Mouse (Mus musculus) kidney, adult 9 months (tissue): ENCODE results near the gene Mindy1.

Experiments used
- DNase-seq: peaks from one replicate; pipeline ENCODE4 v3.0.0; 2022

Gene Mindy1

GRCm38 (mm10) chr3:95269789-95270188 is 11.4 kb upstream of the Mindy1 start:
- DNase-seq, result no peak

GRCm38 (mm10) chr3:95270766-95271364 is 10.3 kb upstream of the Mindy1 start:
- no peak for DNase-seq

GRCm38 (mm10) chr3:95273471-95273870 is 7.7 kb upstream of the Mindy1 start:
- DNase-seq, result no peak

DNA sequence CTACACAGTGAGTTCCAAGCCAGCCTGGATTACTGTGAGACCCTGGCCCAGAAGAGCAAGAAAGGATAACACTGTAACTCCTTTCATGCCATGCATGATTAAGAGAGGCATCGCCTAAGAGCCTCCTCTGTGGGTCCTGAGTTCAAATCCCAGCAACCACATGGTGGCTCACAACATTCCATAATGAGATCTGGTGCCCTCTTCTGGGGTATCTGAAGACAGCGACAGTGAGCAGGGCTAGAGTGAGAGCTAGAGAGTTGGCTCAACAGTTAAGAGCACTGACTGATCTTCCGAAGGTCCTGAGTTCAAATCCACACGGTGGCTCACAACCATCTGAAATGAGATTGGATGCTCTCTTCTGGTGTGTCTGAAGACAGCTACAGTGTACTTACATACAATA is 6.7 kb upstream of the Mindy1 start:
- no peak for DNase-seq

GRCm38 (mm10) chr3:95275161-95275560 is 6.0 kb upstream of the Mindy1 start:
- no peak for DNase-seq

DNA sequence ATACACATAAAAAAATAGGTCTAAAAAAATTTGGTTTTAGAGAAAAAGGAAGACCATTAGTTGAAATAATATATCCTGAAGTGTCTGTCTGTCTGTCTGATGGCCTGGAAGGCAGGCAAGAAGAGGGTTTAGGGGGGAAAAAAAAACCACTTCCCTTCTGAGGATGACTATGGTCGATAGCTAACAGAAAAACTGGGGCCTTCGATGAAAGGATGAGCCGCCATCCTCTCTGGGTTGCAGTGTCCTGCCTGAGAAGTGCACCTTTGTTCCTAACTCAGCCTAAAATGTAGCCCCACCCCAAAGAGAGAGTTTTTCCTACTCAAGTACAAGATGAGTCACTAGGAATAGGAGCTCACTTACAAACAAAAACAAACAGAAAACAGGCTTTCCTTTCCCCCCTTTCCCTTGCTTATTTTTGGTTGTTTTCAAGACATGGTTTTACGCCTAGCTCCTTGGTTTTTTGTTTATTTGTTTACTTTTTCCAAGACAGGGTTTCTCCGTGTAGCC is 4.7 kb upstream of the Mindy1 start:
- no peak for DNase-seq

GRCm38 (mm10) chr3:95277149-95277551 is 4.0 kb upstream of the Mindy1 start:
- DNase-seq, result peak; percentile 47

- DNase-seq, result peak; percentile 56
These were observed 398 bp upstream of the Mindy1 start for GRCm38 (mm10) chr3:95280747-95281146.

- peak; percentile 60 for DNase-seq
These were observed 1.3 kb downstream of the Mindy1 start for GRCm38 (mm10) chr3:95282381-95282864.

GRCm38 (mm10) chr3:95282865-95283588 is 1.9 kb downstream of the Mindy1 start:
- DNase-seq, result peak; percentile 88

GRCm38 (mm10) chr3:95283589-95283941 is 2.4 kb downstream of the Mindy1 start:
- no peak for DNase-seq

- DNase-seq, result no peak
These were observed 2.9 kb downstream of the Mindy1 start for GRCm38 (mm10) chr3:95284062-95284461.

GRCm38 (mm10) chr3:95284501-95285281 is 3.5 kb downstream of the Mindy1 start:
- no peak for DNase-seq

DNA sequence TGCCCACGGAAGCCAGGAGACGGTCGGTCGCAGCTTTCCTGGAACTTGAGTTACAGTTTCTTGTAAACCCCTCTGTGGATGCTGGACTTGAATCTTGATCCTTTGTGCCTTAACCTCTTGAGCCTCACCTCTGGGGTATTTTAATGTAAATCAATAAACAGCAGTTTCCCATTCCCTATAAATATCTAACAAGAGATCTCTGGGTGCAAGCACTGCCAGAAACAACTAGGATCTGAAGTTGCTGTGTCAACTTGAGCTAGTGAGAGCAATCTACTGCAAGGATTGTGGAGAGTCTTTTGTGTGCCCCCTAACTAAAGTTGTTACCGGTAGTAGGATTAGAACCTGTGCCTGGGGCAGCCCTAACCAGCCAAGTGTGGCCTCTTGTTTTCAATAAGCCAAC is 4.2 kb downstream of the Mindy1 start:
- no peak for DNase-seq

DNA sequence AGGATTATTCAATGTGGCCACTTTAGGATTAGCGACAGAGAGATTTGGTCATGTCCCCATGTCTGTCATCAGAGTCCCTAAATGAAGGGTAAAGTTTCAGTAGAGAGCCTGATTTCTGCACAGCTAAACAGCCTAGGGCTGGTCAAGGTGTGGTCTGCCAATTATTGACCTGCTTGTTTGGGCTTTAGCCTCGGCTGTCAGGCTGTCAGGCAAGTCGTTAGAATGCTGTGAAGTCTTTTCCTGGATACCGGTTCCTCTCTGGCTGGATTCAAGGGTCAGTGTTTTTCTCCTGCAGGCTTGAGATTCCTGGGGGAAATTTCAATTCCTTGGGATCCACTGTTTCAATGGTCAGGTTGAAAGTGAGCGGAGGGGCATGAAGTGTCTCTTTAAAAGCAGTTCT is 4.9 kb downstream of the Mindy1 start:
- DNase-seq, result peak; percentile 79

GRCm38 (mm10) chr3:95286510-95286909 is 5.4 kb downstream of the Mindy1 start:
- DNase-seq, result no peak

- DNase-seq, result no peak
These were observed 6.4 kb downstream of the Mindy1 start for GRCm38 (mm10) chr3:95287541-95287940.

DNA sequence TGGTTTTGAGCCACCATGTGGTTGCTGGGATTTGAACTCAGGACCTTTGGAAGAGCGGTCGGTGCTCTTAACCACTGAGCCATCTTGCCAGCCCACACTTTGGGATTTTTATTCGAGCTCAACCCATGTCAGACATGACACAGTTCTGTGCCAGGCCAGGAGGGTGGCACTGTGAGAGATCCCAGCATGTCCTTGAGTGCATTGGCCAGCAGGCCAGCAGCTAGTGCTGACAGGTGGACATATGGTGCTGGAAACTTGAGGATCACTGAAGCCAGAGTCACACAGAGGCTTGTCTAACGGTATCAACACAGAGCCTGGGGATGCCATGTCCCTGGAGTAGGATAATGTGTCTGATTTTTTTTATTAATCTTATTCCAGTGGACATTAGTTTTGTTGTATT is 8.3 kb downstream of the Mindy1 start:
- no peak for DNase-seq

DNA sequence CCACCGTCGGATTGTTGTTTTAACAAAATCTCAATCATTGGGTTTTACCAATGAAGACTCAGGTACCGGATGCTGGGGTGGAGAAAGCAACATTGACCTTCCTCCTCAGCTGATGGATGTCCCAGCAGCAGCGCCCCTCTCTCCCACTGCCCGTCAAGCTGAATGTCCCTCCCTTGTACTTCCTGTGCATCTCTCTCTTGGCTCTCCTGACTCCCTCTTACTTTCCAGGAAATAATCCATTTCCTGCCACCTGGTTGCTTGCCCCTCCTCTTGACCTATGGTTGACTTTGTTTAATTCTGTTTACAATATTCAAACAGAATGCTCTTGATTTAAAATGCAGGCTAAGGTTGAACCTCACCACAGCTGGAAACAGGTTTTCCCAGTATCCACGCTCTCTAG is 9.0 kb downstream of the Mindy1 start:
- no peak for DNase-seq

DNA sequence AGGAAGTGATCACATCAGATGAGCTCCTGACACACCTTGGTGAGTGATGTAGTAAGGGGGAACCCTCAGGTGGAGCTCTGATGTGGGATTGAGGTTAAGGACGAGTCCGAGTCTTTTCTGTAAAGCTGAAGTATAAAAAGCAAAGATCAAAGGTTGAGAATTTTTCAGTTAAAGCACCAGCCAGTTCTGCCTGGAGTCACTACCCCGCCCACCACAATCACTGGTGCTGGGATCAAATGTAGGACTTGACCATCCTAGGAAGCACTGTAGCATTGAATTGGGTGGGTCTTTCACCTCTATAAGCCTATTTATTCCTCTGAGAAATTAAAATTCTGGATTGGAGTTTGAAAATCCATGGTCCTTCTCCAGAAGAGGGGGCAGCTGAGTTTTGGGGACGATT is 9.9 kb downstream of the Mindy1 start:
- DNase-seq, result no peak

- DNase-seq, result no peak
These were observed 11.8 kb downstream of the Mindy1 start for GRCm38 (mm10) chr3:95292899-95293298.

GRCm38 (mm10) chr3:95293537-95293936 is 12.4 kb downstream of the Mindy1 start:
- peak; percentile 80 for DNase-seq

- DNase-seq, result no peak
These were observed 13.2 kb downstream of the Mindy1 start for GRCm38 (mm10) chr3:95294316-95294715.

DNA sequence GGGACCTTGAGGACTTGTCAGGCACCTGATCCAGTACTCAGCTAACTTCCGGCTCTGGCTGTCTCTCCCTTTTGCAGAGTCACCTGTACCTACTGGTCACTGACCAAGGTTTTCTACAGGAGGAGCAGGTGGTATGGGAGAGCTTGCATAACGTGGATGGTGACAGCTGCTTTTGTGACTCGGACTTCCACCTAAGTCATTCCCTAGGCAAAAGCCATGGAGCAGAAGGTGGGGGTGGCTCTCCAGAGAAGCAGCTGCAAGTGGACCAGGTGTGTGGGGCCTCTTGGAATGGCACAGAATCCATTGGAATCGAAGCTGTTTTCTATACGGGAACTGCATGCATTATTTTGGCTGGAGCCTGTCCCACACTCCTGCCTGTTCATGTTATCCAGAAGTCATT is 13.6 kb downstream of the Mindy1 start:
- DNase-seq, result no peak
